Mouse (Mus musculus): ENCODE measurements around the gene Vmn1r48.
"Not testable (repeated sequence)": the region's sequence is repeated elsewhere in the genome, so short reads cannot be mapped to it uniquely, and the experiment has no call there.

The Vmn1r48 gene

GRCm38 (mm10) chr6:90036741-90037140 lies at the start of gene Vmn1r48:
Gene Vmn1r48, minus strand, starts transcription at chr6:90036841.
- not testable (repeated sequence) for DNase-seq

GRCm38 (mm10) chr6:90078406-90078805 lies 41.8 kb upstream of the Vmn1r48 start, which contains the start of gene Vmn1r49:
Gene Vmn1r49, minus strand, starts transcription at chr6:90078506.
- no peak for DNase-seq

GRCm38 (mm10) chr6:90015847-90016246 lies 20.8 kb downstream of the Vmn1r48 start, which contains the start of gene Vmn1r47:
Gene Vmn1r47, plus strand, starts transcription at chr6:90016147.
- DNase-seq: not testable (repeated sequence)

- DNase-seq: no peak
These were observed 50.7 kb downstream of the Vmn1r48 start for GRCm38 (mm10) chr6:89985989-89986388.
